Mouse (Mus musculus): ENCODE measurements at regions not wholly inside any gene's neighbourhood (a gene's known extent, or its start where the extent isn't known, plus 50 kb on each side); places are given as distances from the start of the nearest gene placed in this dataset.
A peak's percentile ranks its signal among the peaks of the same experiment; 100 is the strongest.

DNA sequence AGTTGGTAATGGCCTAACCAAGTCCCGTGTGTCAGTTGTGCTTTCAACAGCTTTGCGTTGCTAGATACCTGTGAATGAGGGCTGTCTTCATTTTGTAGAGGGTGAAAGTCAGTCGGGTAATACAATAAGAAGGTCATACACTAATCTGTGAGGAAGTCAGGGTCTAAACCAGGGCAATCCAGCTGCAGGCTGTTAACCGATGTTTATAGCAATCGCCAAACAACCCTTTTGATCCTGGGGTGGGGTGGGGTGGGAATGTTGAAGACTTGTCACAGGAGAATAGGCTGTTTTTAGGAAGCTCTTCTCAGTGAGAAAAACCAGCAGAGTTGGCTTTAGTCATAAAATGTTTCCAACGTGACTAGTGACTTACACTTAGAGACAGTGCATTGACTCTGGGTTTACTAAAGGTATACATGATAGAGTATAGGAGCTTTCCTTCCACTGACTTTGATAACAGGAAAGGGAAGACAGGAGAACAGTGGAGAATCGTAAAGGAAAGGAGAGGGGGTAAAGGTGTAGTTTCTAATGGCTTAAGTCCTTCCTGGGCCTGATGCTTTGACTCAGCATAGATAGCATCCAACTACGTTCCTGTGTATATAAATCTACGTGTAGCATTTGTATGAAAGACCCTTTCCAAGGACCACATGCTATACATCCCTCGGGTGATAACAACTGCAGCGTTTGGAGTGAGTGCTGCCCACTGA lies 211.6 kb downstream of the Enc1 start:
- H3K4me1 ChIP-seq (ENCODE audit: control insufficient read depth, insufficient read depth, low read length): peaks cover 7% of the 10 kb centered on the region; the same call in 1 of the 2 replicates
- no peak overlapping the region for H3K27ac ChIP-seq (replicated peaks; ENCODE audit: low read depth, low read length)
- ATAC-seq (ENCODE audit: low FRiP score, low TSS enrichment): no peak

DNA sequence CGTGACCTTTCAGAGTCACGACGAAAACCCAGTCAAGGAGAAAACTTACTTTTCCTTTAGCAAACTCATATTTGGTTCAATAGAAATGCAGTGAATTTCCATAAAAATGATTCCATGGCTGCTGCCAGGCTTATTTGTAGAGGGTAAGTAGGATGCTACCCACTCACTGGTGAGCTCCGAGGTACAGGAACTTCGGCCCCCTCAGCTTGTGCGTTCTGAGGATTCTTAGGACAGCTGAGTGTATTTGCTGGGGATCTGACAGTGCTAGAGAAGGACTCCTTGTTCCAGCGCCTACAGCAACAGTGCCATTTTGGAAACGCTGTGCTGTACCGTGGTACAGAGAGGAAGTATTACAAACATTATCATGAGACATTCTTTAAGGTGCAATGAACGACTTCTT lies 210.4 kb downstream of the Enc1 start:
- Histone ChIP-seq H3K9me3 (ENCODE audit: control insufficient read depth, low read length) (no peaks in the 10 kb centered on the region), H3K4me2 (ENCODE audit: low read length) (no peak overlapping the region), H3K9ac (replicated peaks; ENCODE audit: low read length) (no peak overlapping the region), H3K27me3 (ENCODE audit: control insufficient read depth, insufficient read depth, low read length) (no peaks in the 10 kb centered on the region), H3K27ac (replicated peaks; ENCODE audit: low read depth, low read length) (no peak overlapping the region; the same call in 1 of the 2 replicates), H3K36me3 (ENCODE audit: control insufficient read depth, insufficient read depth, low read length) (no peaks in the 10 kb centered on the region), H3K4me1 (ENCODE audit: control insufficient read depth, insufficient read depth, low read length) (peaks cover 7% of the 10 kb centered on the region; the same call in 1 of the 2 replicates), H3K4me3 (replicated peaks; ENCODE audit: low read depth, low read length) (no peak overlapping the region)
- ATAC-seq (ENCODE audit: low FRiP score, low TSS enrichment) (no peak), DNase-seq (no peak)
- WGBS: 85% methylated on average over 10 of the region's 10 CpGs

More for the DNA sequence above, 211.6 kb downstream of the Enc1 start:
- H3K36me3 ChIP-seq (ENCODE audit: control insufficient read depth, insufficient read depth, low read length): no peaks in the 10 kb centered on the region
- H3K4me3 ChIP-seq (replicated peaks; ENCODE audit: low read depth, low read length): no peak overlapping the region
- 52% methylated on average over 11 of the region's 11 CpGs for WGBS
- H3K27me3 ChIP-seq (ENCODE audit: control insufficient read depth, insufficient read depth, low read length): no peaks in the 10 kb centered on the region
- no peak overlapping the region for H3K9ac ChIP-seq (replicated peaks; ENCODE audit: low read length)
- H3K9me3 ChIP-seq (ENCODE audit: control insufficient read depth, low read length): no peaks in the 10 kb centered on the region
- no peak for DNase-seq
- no peak overlapping the region for H3K4me2 ChIP-seq (ENCODE audit: low read length)

DNA sequence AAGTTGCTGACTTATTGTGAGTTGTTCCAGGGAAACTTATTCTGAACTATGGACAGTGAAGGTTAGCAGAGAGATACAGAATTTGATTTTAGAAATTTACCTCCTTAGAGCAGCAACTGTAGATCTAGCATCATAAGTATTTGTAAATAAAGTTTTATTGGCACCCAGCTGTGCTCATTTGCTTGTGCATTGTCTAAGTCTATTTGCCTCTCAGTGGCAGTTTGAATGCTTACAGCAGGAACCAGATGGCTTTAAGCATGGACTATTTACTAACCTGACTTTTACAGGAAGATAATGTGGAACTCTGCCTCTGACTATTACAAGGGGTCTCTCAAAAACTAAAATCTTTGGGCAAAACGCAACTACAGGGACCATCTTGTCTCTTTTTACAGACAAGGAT lies 207.2 kb downstream of the Enc1 start:
- no peaks in the 10 kb centered on the region for H3K27me3 ChIP-seq (ENCODE audit: control insufficient read depth, insufficient read depth, low read length)
- H3K4me1 ChIP-seq (ENCODE audit: control insufficient read depth, insufficient read depth, low read length): peaks cover 3% of the 10 kb centered on the region; the same call in 1 of the 2 replicates
- no peak overlapping the region for H3K4me2 ChIP-seq (ENCODE audit: low read length)
- no peak overlapping the region for H3K4me3 ChIP-seq (replicated peaks; ENCODE audit: low read depth, low read length)
- DNase-seq: no peak
- no peaks in the 10 kb centered on the region for H3K9me3 ChIP-seq (ENCODE audit: control insufficient read depth, low read length)
- H3K9ac ChIP-seq (replicated peaks; ENCODE audit: low read length): no peak overlapping the region
- no peaks in the 10 kb centered on the region for H3K36me3 ChIP-seq (ENCODE audit: control insufficient read depth, insufficient read depth, low read length)
- H3K27ac ChIP-seq (replicated peaks; ENCODE audit: low read depth, low read length): no peak overlapping the region
- 92% methylated on average over 1 of the region's 1 CpGs for WGBS
- no peak for ATAC-seq (ENCODE audit: low FRiP score, low TSS enrichment)

DNA sequence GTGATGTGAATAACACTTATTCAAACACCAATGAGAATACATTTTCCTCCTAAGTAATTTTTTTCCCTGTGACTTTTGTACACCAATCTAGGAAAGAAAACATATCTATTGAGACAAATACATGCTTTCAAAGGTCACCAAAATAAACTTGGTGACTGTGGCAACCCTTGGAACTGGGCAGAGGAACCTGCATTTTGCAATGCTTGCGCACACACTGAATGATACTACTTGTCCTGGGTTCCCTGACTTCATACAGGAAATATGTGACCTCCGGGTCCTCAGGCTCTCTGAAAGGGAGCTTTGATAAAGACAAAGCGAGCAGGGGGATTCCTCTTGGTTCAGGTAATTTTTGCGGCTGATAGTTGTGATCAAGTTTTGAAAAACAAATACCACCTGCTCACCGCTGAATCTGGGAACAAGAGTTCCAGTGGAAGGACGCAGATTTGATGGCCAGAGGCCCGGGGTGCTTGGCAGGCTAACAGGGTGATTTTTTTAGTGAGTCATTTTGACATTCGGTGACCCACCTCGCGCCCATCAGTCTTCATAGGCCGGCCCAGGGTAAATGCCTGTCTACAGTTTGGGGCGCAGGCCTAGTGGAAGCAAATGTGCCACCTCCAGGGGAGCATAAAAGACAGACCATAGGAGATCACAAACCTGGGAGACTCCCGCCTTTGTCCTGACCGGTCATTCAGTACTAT lies 203.0 kb downstream of the Enc1 start:
- no peak for ATAC-seq (ENCODE audit: low FRiP score, low TSS enrichment)
- WGBS: 90% methylated on average over 14 of the region's 14 CpGs
- H3K4me3 ChIP-seq (replicated peaks; ENCODE audit: low read depth, low read length): no peak overlapping the region
- H3K36me3 ChIP-seq (ENCODE audit: control insufficient read depth, insufficient read depth, low read length): no peaks in the 10 kb centered on the region
- no peaks in the 10 kb centered on the region for H3K27me3 ChIP-seq (ENCODE audit: control insufficient read depth, insufficient read depth, low read length)
- no peak overlapping the region for H3K9ac ChIP-seq (replicated peaks; ENCODE audit: low read length)
- no peak for DNase-seq
- H3K4me1 ChIP-seq (ENCODE audit: control insufficient read depth, insufficient read depth, low read length): peaks cover 28% of the 10 kb centered on the region
- H3K4me2 ChIP-seq (ENCODE audit: low read length): no peak overlapping the region
- no peak overlapping the region for H3K27ac ChIP-seq (replicated peaks; ENCODE audit: low read depth, low read length)
- H3K9me3 ChIP-seq (ENCODE audit: control insufficient read depth, low read length): no peaks in the 10 kb centered on the region

DNA sequence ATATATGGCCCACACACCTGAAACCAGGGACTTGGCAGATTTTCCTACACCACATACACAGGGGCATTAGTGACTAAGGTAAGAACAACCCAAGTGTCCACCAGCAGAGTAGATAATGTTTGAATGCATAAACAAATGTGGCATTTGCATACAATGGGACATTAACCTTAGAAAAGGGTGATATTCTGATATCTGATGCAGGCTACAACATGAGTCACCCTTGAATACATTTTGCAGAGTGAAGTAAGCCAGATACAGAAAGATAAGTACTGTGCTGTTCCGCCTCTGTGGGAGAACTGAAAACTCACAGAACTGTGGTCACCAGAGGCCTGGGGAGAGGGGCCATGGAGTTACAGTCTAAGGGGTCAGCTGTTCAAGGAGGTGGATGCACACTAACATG lies 201.9 kb downstream of the Enc1 start:
- Histone ChIP-seq H3K4me2 (ENCODE audit: low read length) (no peak overlapping the region), H3K4me1 (ENCODE audit: control insufficient read depth, insufficient read depth, low read length) (peaks cover 35% of the 10 kb centered on the region), H3K9ac (replicated peaks; ENCODE audit: low read length) (no peak overlapping the region), H3K9me3 (ENCODE audit: control insufficient read depth, low read length) (no peaks in the 10 kb centered on the region), H3K4me3 (replicated peaks; ENCODE audit: low read depth, low read length) (no peak overlapping the region), H3K27ac (replicated peaks; ENCODE audit: low read depth, low read length) (0 out of 2 replicates have a peak overlapping the region, but pooled peaks have one; percentile 39), H3K36me3 (ENCODE audit: control insufficient read depth, insufficient read depth, low read length) (no peaks in the 10 kb centered on the region), H3K27me3 (ENCODE audit: control insufficient read depth, insufficient read depth, low read length) (no peaks in the 10 kb centered on the region)
- ATAC-seq (ENCODE audit: low FRiP score, low TSS enrichment) (no peak), DNase-seq (no peak)
- 79% methylated on average over 1 of the region's 1 CpGs for WGBS

DNA sequence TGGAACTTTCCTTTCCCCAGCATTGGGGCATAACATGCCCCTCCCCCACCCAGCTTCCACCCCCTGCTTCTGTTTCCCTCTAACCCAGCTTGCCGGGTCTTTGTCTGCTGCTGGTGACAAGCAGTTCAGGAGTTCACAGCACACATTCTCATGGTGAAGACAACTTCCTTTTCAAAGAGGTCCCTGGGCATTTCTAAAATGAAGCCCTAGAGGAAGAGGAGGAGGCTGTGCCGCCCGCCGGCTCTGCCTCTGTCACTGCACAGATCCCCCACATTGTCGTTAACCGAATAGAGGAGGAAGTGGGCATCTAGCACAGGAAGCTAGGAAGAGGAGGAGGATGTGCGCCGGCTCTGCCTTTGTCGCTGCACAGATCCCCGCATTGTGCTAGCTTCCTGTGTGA lies 201.4 kb downstream of the Enc1 start:
- Histone ChIP-seq H3K36me3 (ENCODE audit: control insufficient read depth, insufficient read depth, low read length) (no peaks in the 10 kb centered on the region), H3K27me3 (ENCODE audit: control insufficient read depth, insufficient read depth, low read length) (no peaks in the 10 kb centered on the region), H3K4me2 (ENCODE audit: low read length) (peak overlapping the region; percentile 20; the same call in 1 of the 2 replicates), H3K9me3 (ENCODE audit: control insufficient read depth, low read length) (no peaks in the 10 kb centered on the region), H3K4me1 (ENCODE audit: control insufficient read depth, insufficient read depth, low read length) (peaks cover 37% of the 10 kb centered on the region), H3K9ac (replicated peaks; ENCODE audit: low read length) (no peak overlapping the region), H3K4me3 (replicated peaks; ENCODE audit: low read depth, low read length) (no peak overlapping the region), H3K27ac (replicated peaks; ENCODE audit: low read depth, low read length) (0 out of 2 replicates have a peak overlapping the region, but pooled peaks have one; percentile 39)
- 30% methylated on average over 10 of the region's 10 CpGs for WGBS
- no peak for ATAC-seq (ENCODE audit: low FRiP score, low TSS enrichment)
- DNase-seq: no peak

DNA sequence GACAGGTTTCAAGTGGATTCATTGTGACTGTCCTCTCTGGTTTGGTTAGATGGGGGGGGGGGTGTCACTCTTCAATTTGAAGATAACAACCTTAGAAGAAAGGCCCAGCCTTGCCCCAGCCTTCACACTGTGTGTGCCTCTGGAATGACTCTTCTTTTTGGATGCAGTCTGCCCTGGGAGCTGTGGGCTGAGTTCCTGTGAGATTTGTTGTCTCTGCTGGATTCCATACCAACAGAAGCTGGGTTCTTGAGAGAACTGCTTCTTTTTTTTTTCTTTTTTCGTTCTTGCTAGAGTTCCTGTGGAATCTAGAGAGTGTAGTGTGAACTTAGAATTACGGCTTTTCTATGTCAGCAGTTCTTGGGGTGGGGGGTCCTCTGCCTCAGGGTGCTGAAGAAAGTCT lies 200.9 kb downstream of the Enc1 start:
- H3K4me1 ChIP-seq (ENCODE audit: control insufficient read depth, insufficient read depth, low read length): peaks cover 42% of the 10 kb centered on the region
- H3K27ac ChIP-seq (replicated peaks; ENCODE audit: low read depth, low read length): no peak overlapping the region

DNA sequence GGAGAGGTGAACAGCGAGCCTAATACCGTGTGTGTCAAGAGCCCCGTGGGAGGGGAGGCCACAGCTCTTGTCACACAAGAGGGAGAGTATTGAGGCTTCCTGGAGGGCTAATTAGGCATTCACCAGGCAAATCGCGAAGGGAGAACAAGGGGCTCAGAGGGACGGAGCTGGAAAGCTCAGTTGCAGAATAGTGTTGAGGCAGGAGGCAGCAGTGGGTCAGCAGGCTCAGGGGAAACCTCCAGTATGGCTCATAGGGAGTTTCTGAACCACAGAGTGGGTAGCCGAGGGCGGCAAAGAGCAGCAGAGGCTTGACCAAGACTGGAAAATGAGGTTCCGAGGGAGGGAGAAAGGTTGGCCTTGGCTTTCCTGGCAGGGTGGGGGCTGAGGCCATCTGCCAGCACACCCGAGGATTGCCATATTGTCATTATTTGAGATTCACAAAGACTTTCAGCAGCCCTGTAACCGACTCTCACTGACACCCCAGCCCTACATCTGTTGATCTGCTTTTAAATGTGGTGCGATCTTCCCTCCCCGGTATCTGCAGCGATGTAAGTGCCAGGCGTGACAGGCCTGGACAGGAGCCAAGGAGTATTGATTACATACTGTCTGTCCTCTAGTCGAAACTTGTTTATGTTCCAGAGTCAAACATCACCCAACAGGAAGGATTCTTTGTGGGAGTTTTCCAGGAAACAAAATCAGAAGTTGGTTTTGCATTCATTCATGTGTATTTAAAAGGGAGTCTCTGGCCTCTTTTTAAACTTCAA lies 198.5 kb downstream of the Enc1 start:
- DNase-seq: peak; percentile 69
- Histone ChIP-seq H3K36me3 (ENCODE audit: control insufficient read depth, insufficient read depth, low read length) (no peaks in the 10 kb centered on the region), H3K4me3 (replicated peaks; ENCODE audit: low read depth, low read length) (no peak overlapping the region), H3K9me3 (ENCODE audit: control insufficient read depth, low read length) (no peaks in the 10 kb centered on the region), H3K9ac (replicated peaks; ENCODE audit: low read length) (peak overlapping the region; percentile 10; the same call in 1 of the 2 replicates), H3K4me2 (ENCODE audit: low read length) (peak overlapping the region; percentile 28), H3K27me3 (ENCODE audit: control insufficient read depth, insufficient read depth, low read length) (no peaks in the 10 kb centered on the region), H3K4me1 (ENCODE audit: control insufficient read depth, insufficient read depth, low read length) (peaks cover 66% of the 10 kb centered on the region), H3K27ac (replicated peaks; ENCODE audit: low read depth, low read length) (peak overlapping the region; percentile 50)
- no peak; the same call in 1 of the 2 replicates for ATAC-seq (ENCODE audit: low FRiP score, low TSS enrichment)
- WGBS: 5% methylated on average over 16 of the region's 16 CpGs

More for the DNA sequence above, 200.9 kb downstream of the Enc1 start:
- no peak for ATAC-seq (ENCODE audit: low FRiP score, low TSS enrichment)
- Histone ChIP-seq H3K9me3 (ENCODE audit: control insufficient read depth, low read length) (no peaks in the 10 kb centered on the region), H3K9ac (replicated peaks; ENCODE audit: low read length) (no peak overlapping the region), H3K36me3 (ENCODE audit: control insufficient read depth, insufficient read depth, low read length) (no peaks in the 10 kb centered on the region), H3K27me3 (ENCODE audit: control insufficient read depth, insufficient read depth, low read length) (no peaks in the 10 kb centered on the region), H3K4me2 (ENCODE audit: low read length) (no peak overlapping the region), H3K4me3 (replicated peaks; ENCODE audit: low read depth, low read length) (no peak overlapping the region)
- 63% methylated on average over 2 of the region's 2 CpGs for WGBS
- DNase-seq: no peak

All from midbrain, embryonic 14.5 days (tissue).